Mouse (Mus musculus) 416B (cell line): ENCODE results near the gene Exosc10.
A peak's percentile ranks its signal among the peaks of the same experiment; 100 is the strongest.

Experiments used
- DNase-seq: peaks from one replicate; pipeline ENCODE4 v3.0.0; 2011; ENCODE audit warnings: low read depth

Exosc10 gene

DNA sequence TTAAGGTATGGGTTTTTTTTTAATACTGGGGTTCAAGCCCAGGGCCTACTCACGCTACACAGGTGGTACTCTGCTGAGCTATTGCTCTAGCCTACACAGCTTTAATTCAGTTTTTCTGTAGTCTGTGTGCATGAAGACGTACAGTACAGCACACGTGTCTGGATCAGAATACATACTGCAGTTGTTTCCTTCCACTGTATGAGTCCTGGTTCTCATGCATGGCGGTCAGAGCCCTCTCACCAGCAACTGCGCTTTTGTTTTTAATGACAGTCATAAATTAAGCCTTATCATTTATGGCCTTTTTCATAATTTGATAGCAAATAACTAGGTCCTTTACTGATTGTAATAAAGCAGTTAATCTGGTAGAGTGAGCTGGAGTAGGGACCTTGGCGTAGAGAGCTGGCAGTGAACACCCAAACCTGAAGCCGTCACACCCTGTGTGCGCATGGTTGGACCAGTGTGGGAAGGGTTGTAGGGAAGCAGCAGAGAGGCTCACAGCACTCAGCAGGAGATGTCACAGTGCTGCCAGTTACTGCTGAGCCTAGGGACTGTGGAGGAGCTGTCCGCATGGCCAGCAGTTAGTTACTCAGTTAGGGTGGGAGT is 12.6 kb downstream of the Exosc10 start:
- DNase-seq: no peak

DNA sequence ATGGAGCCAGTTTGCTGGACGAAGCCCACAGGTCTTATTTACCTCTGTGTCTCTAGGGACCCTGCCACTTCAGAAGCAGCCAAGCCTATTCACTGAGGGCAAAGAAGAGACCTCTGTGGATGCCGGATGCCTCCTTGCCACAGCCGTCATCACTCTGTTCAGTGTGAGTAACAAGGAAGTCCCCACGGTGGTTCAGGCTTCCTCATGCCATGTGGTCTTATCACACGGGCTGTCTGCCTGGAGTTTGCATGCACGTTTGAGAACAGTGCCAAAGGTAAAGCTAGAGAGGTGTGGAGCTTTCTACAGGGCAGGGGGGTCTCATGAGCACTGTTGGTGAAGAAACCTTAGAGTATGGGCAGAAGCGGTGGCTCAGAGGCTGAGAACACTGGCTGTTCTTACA is 15.0 kb downstream of the Exosc10 start:
- DNase-seq: no peak

DNA sequence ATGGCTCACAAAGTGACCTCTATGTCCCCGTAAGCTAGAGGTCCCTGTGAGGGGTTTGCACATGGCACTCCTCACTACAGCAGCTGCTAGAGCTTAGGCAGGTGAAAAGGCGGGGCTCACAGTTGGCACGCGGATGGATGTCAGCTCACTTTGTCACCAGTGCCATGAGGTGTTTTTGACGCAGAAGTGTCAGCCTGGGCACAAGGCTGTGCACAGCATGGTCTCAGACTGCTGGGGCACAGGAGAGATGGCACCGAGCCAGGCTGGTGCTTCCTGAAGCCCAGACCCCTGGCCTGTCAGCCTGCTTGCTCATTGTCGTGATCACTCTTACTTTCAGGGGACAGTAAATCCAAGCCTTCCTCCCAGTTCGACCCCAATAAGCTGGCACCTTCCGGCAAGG is 22.5 kb downstream of the Exosc10 start:
- no peak for DNase-seq

DNA sequence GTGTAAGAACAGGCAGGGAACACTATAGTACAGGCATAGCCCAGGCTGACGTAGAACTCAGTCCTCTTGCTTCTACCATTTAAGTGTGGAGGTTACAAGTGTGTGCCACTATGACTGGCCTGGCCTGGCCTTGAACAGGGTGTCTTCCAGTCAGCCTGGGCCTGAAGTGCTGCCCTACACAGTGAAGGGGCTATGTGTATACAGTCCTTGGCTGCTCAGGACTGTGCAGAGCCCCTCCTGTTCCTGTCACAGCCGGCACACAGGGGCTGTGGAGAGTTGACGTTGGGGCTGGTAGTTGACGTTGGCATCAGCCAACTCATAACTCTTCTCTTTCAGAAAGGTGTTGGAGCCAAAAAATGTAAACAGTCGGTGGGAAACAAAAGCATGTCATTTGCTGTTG is 23.2 kb downstream of the Exosc10 start:
- no peak for DNase-seq

DNA sequence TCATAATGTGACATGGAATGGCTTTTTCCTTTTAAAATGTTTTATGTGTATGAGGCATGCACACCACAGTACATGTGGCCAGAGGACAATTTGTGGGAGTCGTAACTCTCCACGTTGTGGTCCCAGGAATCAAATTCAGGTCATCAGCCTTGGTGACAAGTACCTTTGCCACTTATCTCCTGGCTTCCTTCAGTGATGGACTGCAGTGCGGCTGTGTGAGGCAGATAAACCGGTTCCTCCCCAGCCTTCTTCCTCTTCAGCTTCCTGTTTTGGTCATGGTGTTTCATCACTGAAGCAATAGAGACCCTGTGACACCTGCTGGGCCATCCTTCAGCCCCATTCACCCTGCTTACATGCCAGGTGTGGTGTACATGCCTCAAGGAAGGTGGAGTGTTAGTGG is 25.0 kb downstream of the Exosc10 start:
- DNase-seq: peak; percentile 86

DNA sequence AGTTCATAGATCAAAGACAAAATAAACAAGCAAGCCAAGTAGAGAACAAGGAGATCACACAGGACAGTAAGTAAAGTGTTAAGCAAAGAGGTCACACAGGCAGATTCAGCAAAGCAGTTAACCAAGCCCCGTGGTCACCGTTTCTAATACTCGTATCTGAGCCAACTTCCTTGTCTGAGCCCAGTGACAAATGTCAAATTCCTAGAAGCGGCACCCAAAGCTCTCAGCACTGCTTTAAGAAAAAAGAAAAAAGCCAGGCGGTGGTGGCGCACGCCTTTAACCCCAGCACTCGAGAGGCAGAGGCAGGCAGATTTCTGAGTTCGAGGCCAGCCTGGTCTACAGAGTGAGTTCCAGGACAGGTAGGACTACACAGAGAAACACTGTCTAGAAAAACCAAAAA is 28.4 kb downstream of the Exosc10 start:
- DNase-seq: peak; percentile 39

DNA sequence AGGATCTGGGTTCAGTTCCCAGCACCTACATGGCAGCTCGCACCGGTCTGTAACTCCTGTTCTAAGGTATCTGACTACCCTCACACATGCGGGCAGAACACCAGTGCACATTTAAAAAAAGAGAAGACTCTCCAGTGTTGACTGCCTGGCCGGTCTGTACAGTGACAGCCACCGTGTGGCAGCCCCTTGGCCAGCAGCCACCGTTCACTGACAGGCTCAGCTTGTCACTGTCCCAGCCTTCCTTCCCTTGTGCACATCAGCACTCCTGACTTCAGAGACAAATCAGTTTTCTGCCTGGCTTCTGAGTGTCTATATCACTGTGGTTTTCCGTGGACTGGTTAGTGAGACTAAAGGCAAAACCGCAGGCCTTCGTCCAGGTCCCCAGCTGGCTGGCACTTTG is 30.6 kb downstream of the Exosc10 start:
- DNase-seq: peak; percentile 49

DNA sequence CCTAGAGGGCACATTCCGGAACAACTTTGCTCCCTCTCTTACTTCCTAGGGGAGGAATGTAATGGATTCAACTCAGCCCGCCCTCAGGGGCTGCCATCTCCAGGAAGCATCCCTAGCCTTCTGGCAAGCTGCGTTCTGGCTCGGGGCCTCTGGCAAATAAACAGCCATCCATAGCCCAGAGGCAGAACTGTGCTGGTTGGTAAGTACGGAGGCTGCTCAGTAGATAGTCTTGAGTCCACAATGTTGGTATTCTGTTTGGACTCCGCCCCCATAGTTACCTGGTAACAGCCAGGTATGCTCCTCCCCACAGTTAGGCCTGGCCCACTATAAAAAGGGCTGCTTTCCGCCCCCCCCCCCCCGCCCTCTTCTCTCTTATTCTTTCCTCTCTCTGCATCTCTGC is 31.3 kb downstream of the Exosc10 start:
- no peak for DNase-seq

DNA sequence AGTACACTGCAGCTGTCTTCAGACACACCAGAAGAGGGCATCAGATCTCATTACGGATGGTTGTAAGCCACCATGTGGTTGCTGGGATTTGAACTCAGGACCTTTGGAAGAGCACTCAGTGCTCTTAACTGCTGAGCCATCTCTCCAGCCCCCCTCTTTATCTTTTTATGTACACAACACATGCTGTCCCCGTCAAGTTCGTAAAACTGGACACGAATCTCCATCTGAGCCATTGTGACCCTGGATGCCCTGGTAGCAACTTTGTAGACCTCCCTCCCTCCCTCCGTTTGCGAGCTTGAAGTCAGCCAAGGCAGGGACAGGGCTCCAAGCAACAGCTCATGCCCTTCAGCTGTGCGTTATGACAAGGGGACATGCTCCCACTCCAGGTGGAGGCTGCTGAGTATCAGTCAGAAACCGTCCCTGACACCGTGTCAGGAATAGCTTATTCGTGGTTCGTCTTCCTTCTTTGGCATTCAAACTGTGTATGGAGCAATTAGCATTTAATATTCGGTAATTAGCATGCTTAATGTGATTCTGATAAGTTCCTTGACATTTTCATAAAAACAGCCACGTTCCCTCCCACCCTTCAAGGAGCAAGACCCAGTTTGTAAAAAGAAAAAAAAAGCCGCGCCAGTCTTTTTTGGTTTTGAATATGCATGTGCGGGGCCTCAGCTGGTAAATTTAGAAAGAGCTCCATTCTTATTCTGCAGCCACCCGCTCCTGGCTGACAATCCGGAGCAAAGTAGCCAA is 32.4 kb downstream of the Exosc10 start:
- DNase-seq: peak; percentile 66

DNA sequence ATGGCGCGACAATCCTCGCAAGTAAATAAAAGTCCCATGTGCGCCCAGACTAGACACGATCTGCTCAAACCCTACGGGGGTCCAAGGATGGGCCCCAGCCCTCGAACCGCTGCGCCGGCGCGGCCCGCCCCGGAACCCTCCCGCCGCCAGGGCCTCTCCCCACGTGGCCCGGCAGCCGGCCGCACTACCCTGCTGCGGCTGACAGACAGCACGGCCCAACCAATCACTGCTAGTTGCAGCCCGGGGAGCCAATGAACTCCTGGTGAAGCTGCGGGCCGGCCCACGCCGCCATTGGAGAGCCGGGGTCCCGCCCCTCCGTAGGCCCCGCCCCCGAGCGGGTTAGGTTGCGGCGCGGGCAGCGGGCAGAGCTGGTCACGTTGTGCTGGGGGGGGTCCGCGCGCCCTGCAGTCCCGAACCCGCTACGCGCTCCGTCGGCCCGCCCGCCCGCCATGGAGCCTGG is 33.0 kb downstream of the Exosc10 start, which contains the start of gene Srm:
TSS of gene Srm (plus strand) at position 333 of the 460 bp plus-strand sequence.
- DNase-seq: peak; percentile 97

DNA sequence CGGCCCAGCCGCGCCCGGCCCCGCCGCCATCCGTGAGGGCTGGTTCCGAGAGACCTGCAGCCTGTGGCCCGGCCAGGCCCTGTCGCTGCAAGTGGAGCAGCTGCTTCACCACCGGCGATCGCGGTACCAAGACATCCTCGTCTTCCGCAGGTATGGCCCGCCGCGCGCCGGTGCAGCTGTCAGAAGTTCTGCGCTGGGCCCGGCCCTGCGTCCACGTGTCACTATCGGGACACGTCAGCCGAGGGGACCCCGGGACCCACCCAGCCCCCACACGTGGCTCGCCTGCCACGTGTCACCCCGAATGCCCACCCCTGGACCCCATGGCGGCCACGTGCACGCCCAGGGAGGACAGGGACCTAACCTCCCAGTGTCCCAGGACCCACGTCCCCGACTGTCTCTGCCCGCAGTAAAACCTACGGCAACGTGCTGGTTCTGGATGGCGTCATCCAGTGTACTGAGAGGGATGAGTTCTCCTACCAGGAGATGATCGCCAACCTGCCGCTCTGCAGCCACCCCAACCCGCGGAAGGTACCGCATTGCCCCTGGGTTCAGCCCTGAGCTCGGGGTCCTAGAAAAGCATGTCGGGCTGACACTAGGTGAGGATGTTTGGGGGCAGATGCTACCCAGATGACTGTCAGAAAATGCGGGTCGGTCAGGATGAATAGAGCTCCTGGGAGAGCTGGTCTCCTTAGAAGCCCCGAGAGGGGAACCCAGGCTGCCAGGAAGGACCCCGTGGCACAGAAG is 33.6 kb downstream of the Exosc10 start:
- DNase-seq: peak; percentile 42

DNA sequence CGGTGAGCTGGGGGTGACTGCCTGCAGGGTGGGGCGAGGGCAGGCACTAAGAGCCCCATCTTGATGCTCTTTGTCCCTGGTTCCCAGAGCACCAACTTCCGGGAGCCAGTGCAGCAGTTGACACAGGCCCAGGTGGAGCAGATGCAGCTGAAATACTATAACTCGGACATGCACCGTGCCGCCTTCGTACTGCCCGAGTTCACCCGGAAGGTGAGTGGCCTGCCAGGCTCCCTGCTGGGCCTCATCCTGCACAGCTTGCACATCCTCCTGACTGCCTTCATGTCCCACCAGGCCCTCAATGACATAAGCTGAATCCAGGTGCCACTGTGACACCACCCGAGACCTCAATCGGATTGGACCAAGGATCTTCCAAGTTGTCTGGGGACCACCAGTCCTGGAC is 35.8 kb downstream of the Exosc10 start:
- DNase-seq: no peak

DNA sequence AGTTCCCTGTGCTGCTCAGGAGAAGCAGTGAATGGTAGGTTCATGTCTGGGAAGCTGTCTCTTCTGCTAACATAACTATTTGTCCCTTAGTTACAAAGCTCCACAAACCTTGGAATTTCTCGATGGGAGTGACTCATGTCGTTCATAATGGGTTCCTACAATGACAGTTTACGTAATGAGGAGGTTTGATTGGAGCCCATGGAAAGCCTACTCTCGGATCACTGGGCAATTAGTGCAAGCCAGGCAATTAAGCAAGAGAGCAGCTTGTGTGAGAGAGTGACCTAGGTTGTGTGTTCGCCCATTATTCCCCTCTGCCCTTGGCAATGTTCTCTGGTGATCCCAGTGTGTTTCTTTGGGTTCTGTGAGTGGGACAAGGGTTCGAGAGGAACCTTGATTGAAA is 37.7 kb downstream of the Exosc10 start:
- DNase-seq: no peak

DNA sequence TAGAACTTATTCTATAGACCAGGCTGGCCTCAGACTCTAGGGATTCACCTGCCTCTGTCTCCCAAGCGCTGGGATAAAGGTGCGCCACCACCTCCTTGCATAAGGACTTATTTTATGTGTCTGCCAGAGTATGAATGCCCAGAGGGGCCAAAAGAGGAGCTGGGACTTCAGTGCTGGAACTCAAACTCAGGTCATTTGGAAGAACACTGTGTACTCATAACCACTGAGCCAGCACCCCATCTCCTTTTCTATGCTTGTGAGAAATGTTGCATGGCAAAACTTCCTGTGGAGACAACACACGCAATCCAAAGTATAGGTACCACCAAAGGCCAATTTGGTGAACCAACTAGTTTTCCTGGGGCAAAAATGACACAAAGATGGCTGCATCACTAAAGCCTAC is 38.5 kb downstream of the Exosc10 start:
- DNase-seq: no peak

DNA sequence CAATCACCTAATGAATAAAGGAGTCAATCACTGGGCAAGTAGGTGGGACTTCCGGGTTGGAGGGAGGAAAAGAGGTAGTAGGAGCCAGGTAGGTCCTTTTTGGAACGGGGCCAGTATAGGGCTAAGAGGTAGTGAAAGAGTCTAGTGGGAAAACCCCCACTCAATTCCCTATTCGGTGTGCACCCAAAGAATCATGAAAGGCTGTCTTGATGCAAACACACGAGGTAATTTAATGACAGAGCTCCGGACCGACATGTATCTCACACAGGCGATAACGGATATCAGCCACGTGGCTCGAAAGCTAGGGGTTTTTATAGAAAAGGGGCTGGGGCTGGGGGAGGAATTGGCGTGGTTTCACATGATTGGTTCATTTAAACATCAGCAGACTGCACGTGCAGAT is 40.6 kb downstream of the Exosc10 start:
- no peak for DNase-seq

DNA sequence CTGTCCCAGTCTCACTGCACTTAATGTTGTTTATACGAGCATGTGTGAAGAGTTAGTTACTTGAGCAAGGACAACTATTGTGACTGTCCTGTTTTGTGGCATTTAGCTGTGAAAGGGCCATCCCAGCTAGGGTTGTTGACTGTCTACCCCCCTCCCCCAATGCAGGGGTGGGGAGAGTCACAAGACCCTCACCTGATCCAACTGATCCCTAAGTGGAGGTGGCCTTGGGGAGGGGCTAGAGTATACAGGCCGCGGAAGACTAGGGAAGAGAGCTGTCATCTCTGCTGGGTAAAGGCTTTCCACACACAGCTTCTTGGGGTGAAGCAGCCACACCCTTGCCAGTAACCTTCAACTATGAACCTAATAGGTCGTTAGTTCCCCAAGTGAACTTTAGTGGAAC is 42.1 kb downstream of the Exosc10 start:
- DNase-seq: no peak

DNA sequence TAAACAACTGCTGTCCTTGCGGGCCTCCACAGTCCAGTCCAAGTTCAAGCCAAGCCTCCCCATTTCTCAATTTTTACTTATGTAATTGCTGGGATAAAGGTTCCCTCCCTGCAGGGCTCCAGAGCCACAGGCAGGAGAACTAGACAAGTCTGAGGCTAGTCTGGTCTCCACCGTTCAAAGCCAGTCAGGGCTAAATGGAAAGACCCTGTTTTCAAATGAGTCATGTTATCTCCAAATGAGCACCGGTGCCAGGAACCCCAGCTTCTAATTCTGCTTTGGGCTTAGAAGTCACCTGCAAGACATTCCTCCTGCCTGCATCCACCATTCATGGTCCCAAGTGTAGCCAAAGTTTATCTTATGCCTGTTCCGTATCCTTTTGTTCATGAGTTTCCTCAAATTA is 43.6 kb downstream of the Exosc10 start:
- DNase-seq: no peak

DNA sequence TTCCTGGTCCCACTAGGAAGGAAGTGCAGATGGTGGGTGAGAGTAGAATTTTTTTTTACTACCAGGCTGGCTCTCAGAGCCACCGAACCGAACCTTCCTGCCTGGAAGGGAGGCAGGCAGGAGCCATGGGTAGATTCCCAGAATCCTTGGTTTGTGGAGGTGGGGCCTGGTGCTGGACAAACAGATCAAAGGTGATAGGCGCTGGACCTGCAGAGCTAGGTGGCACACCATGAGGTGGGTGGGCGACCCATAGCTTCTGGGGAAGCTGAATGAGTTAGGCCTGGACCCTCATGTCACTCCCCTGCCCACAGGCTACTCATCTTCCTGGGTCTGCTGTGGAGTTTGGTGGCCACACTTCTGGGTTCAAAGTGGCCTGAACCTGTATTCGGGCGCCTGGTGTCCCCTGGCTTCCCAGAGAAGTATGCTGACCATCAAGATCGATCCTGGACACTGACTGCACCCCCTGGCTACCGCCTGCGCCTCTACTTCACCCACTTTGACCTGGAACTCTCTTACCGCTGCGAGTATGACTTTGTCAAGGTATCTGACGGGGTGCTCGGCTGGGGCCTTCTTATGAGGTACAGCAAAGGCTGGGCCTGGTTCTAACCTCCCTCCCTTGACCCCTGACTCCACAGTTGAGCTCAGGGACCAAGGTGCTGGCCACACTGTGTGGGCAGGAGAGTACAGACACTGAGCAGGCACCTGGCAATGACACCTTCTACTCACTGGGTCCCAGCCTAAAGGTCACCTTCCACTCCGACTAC is 44.3 kb downstream of the Exosc10 start, which contains the start of gene Masp2:
TSS of gene Masp2 (plus strand) at position 198 of the 764 bp plus-strand sequence.
- no peak for DNase-seq

DNA sequence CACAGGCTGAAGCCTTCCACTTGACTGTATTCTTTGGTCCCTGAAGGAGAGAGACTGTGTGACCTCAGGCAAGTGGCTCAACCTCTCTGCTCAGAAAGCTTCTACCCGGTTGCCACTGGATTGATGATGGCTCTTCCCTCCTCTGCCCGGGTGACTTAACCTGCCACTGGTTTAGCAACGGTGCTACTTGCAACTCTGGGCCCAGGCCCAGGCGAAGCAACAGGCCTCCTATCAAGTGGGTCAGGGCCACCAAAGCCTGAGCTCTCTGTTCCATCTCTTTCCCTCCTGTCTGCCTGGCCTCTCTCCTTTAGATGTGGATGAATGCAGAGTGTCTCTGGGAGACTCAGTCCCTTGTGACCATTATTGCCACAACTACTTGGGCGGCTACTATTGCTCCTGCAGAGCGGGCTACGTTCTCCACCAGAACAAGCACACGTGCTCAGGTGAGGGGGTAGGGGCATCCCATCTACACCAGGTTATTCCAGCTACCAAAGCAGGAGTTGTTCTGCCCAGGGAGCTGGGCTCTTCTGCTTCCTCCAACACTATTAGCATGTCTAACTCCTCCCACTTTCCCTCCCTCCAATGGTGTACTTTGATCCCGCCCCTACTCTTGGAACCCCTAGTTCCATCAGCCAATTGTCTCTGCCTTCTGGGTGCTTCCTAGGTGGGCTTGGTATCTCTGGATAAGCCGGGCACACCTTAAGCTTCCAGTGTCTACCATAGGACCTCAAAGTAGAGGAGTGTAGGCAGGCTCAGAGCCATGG is 45.3 kb downstream of the Exosc10 start:
- no peak for DNase-seq

DNA sequence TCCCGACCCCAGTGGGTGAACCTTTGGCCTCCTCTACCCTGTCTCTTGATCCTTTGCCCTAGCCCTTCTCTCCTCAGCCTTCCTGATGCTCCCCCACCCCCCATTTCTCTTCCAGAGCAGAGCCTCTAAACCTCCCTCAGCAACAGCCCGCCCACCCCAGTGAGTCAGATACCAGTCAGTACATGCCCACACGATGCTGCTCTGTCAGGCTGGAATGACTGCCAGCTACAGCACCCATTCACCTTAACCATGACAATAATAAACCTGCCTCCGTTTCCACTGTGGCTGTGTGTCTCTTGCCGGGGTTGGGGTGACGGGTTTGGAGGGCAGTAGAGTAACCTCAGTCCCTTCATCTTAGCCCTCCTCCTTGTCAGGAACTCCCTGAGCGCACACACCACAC is 45.9 kb downstream of the Exosc10 start:
- no peak for DNase-seq

DNA sequence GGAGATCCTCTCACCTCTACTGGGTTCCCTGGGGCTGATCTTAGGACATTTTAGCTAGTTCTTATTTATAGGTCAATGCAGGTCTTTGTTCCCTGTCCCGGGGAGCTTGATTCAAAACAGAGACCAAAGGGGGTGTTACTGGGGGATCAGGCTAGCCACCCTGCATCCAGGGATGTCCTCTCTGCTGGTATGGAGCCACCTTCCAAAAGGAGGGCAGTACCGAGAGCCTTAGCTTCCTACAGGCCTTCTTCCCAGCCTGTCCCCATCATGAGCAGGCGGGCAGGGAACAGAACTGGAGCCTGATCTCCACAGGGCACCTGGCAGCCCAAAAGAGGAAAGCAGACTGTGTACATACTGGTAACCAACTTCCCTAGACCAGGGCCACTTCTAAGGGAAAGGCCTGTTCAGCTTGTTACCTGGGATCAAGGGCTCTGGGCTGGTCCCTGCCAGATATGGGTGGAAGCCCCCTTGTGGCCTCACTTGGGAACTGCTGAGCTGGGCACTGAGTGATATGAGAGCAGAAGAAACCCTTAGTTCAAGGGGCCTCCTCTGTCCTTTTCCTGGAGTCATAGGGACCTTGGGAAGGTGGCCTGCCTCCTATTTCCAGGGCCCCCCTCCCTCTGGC is 46.4 kb downstream of the Exosc10 start:
- peak; percentile 67 for DNase-seq
